Mouse (Mus musculus): ENCODE measurements at regions not wholly inside any gene's neighbourhood (a gene's known extent, or its start where the extent isn't known, plus 50 kb on each side); places are given as distances from the start of the nearest gene placed in this dataset.

GRCm38 (mm10) chr2:169389611-169390010 is 197.9 kb downstream of the Gm11011 start:
- Histone ChIP-seq H3K4me2 (replicated peaks) (no peak overlapping the region), H3K27me3 (no peaks in the 10 kb centered on the region), H3K4me3 (no peak overlapping the region), H3K4me1 (peaks cover 23% of the 10 kb centered on the region), H3K9me3 (no peaks in the 10 kb centered on the region), H3K36me3 (no peaks in the 10 kb centered on the region), H3K9ac (replicated peaks) (no peak overlapping the region), H3K27ac (replicated peaks) (no peak overlapping the region)
- no peak for ATAC-seq (replicated peaks)
- WGBS, result 63% methylated on average over 4 of the region's 4 CpGs

- no peaks in the 10 kb centered on the region for H3K27me3 ChIP-seq
- no peak overlapping the region for H3K9ac ChIP-seq (replicated peaks)
- no peak for ATAC-seq (replicated peaks)
- H3K36me3 ChIP-seq, result no peaks in the 10 kb centered on the region
- WGBS, result 72% methylated on average over 8 of the region's 8 CpGs
- H3K27ac ChIP-seq (replicated peaks), result no peak overlapping the region
- no peaks in the 10 kb centered on the region for H3K9me3 ChIP-seq
- peaks cover 23% of the 10 kb centered on the region for H3K4me1 ChIP-seq
- H3K4me2 ChIP-seq (replicated peaks), result no peak overlapping the region
- no peak overlapping the region for H3K4me3 ChIP-seq
Observed at GRCm38 (mm10) chr2:169388569-169388968, 199.0 kb downstream of the Gm11011 start.

- Histone ChIP-seq H3K4me1 (peaks cover 23% of the 10 kb centered on the region), H3K4me3 (no peak overlapping the region), H3K27me3 (no peaks in the 10 kb centered on the region), H3K4me2 (replicated peaks) (no peak overlapping the region), H3K9me3 (no peaks in the 10 kb centered on the region), H3K27ac (replicated peaks) (no peak overlapping the region), H3K9ac (replicated peaks) (no peak overlapping the region), H3K36me3 (no peaks in the 10 kb centered on the region)
- peak; percentile 60; the same call in 1 of the 2 replicates for ATAC-seq (replicated peaks)
- 25% methylated on average over 23 of the region's 23 CpGs for WGBS
Observed at GRCm38 (mm10) chr2:169387765-169388518, 199.6 kb downstream of the Gm11011 start.

GRCm38 (mm10) chr2:169383701-169384100 is 203.8 kb downstream of the Gm11011 start:
- ATAC-seq (replicated peaks), result no peak
- no peak overlapping the region for H3K4me2 ChIP-seq (replicated peaks)
- no peaks in the 10 kb centered on the region for H3K27me3 ChIP-seq
- H3K4me3 ChIP-seq, result no peak overlapping the region
- H3K27ac ChIP-seq (replicated peaks), result no peak overlapping the region
- H3K9ac ChIP-seq (replicated peaks), result no peak overlapping the region
- no peaks in the 10 kb centered on the region for H3K9me3 ChIP-seq
- no peaks in the 10 kb centered on the region for H3K36me3 ChIP-seq
- H3K4me1 ChIP-seq, result peaks cover 9% of the 10 kb centered on the region
- 92% methylated on average over 3 of the region's 3 CpGs for WGBS

- Histone ChIP-seq H3K4me3 (no peak overlapping the region), H3K36me3 (no peaks in the 10 kb centered on the region), H3K27me3 (no peaks in the 10 kb centered on the region), H3K9me3 (no peaks in the 10 kb centered on the region), H3K4me2 (replicated peaks) (no peak overlapping the region), H3K4me1 (no peaks in the 10 kb centered on the region), H3K27ac (replicated peaks) (no peak overlapping the region), H3K9ac (replicated peaks) (no peak overlapping the region)
- no peak for ATAC-seq (replicated peaks)
- WGBS, result 90% methylated on average over 7 of the region's 7 CpGs
Observed at GRCm38 (mm10) chr2:169373069-169373468, 214.5 kb downstream of the Gm11011 start.

- no peaks in the 10 kb centered on the region for H3K36me3 ChIP-seq
- no peak overlapping the region for H3K9ac ChIP-seq (replicated peaks)
- no peaks in the 10 kb centered on the region for H3K4me1 ChIP-seq
- H3K27me3 ChIP-seq, result no peaks in the 10 kb centered on the region
- no peak overlapping the region for H3K4me2 ChIP-seq (replicated peaks)
- H3K27ac ChIP-seq (replicated peaks), result no peak overlapping the region
- no peaks in the 10 kb centered on the region for H3K9me3 ChIP-seq
- WGBS, result 72% methylated on average over 4 of the region's 4 CpGs
- H3K4me3 ChIP-seq, result no peak overlapping the region
- no peak for ATAC-seq (replicated peaks)
Observed at GRCm38 (mm10) chr2:169365046-169365445, 222.5 kb downstream of the Gm11011 start.

- H3K4me1 ChIP-seq, result no peaks in the 10 kb centered on the region
- H3K9ac ChIP-seq (replicated peaks), result no peak overlapping the region
- 0 out of 2 replicates have a peak, but pooled peaks have one; percentile 53 for ATAC-seq (replicated peaks)
- H3K36me3 ChIP-seq, result no peaks in the 10 kb centered on the region
- H3K27ac ChIP-seq (replicated peaks), result no peak overlapping the region
- no peaks in the 10 kb centered on the region for H3K27me3 ChIP-seq
- H3K4me3 ChIP-seq, result no peak overlapping the region
- WGBS, result 29% methylated on average over 15 of the region's 15 CpGs
- no peaks in the 10 kb centered on the region for H3K9me3 ChIP-seq
- H3K4me2 ChIP-seq (replicated peaks), result peak overlapping the region; percentile 29; the same call in 1 of the 2 replicates
Observed at GRCm38 (mm10) chr2:169360272-169360671, 227.3 kb downstream of the Gm11011 start.

- ATAC-seq (replicated peaks), result no peak
- no peaks in the 10 kb centered on the region for H3K9me3 ChIP-seq
- no peak overlapping the region for H3K27ac ChIP-seq (replicated peaks)
- WGBS, result 32% methylated on average over 10 of the region's 10 CpGs
- no peaks in the 10 kb centered on the region for H3K4me1 ChIP-seq
- no peak overlapping the region for H3K4me2 ChIP-seq (replicated peaks)
- no peak overlapping the region for H3K4me3 ChIP-seq
- H3K27me3 ChIP-seq, result no peaks in the 10 kb centered on the region
- no peaks in the 10 kb centered on the region for H3K36me3 ChIP-seq
- no peak overlapping the region for H3K9ac ChIP-seq (replicated peaks)
Observed at GRCm38 (mm10) chr2:169357400-169357799, 230.1 kb downstream of the Gm11011 start.

- WGBS, result 89% methylated on average over 7 of the region's 7 CpGs
- Histone ChIP-seq H3K4me2 (replicated peaks) (no peak overlapping the region), H3K9ac (replicated peaks) (no peak overlapping the region), H3K36me3 (no peaks in the 10 kb centered on the region), H3K27me3 (no peaks in the 10 kb centered on the region), H3K9me3 (no peaks in the 10 kb centered on the region), H3K27ac (replicated peaks) (no peak overlapping the region), H3K4me3 (no peak overlapping the region), H3K4me1 (no peaks in the 10 kb centered on the region)
- ATAC-seq (replicated peaks), result no peak
Observed at GRCm38 (mm10) chr2:169351547-169351946, 236.0 kb downstream of the Gm11011 start.

- Histone ChIP-seq H3K4me2 (replicated peaks) (no peak overlapping the region), H3K9me3 (no peaks in the 10 kb centered on the region), H3K27ac (replicated peaks) (no peak overlapping the region), H3K27me3 (no peaks in the 10 kb centered on the region), H3K4me1 (no peaks in the 10 kb centered on the region), H3K9ac (replicated peaks) (no peak overlapping the region), H3K36me3 (no peaks in the 10 kb centered on the region), H3K4me3 (no peak overlapping the region)
- ATAC-seq (replicated peaks), result no peak
- WGBS, result 25% methylated on average over 10 of the region's 10 CpGs
Observed at GRCm38 (mm10) chr2:169346107-169346506, 241.4 kb downstream of the Gm11011 start.

- H3K9ac ChIP-seq (replicated peaks), result no peak overlapping the region
- H3K36me3 ChIP-seq, result no peaks in the 10 kb centered on the region
- no peaks in the 10 kb centered on the region for H3K9me3 ChIP-seq
- no peak for ATAC-seq (replicated peaks)
- WGBS, result 75% methylated on average over 5 of the region's 5 CpGs
- H3K4me2 ChIP-seq (replicated peaks), result no peak overlapping the region
- H3K27me3 ChIP-seq, result no peaks in the 10 kb centered on the region
- 0 out of 2 replicates have a peak, but pooled peaks cover 5% of the 10 kb centered on the region for H3K4me1 ChIP-seq
- H3K27ac ChIP-seq (replicated peaks), result no peak overlapping the region
- H3K4me3 ChIP-seq, result no peak overlapping the region
Observed at GRCm38 (mm10) chr2:169319521-169319920, 268.0 kb downstream of the Gm11011 start.

GRCm38 (mm10) chr2:169314396-169314930 is 273.1 kb downstream of the Gm11011 start:
- H3K9ac ChIP-seq (replicated peaks), result no peak overlapping the region
- peaks cover 14% of the 10 kb centered on the region for H3K4me1 ChIP-seq
- H3K9me3 ChIP-seq, result no peaks in the 10 kb centered on the region
- WGBS, result 14% methylated on average over 2 of the region's 2 CpGs
- no peak overlapping the region for H3K4me2 ChIP-seq (replicated peaks)
- H3K4me3 ChIP-seq, result no peak overlapping the region
- H3K36me3 ChIP-seq, result no peaks in the 10 kb centered on the region
- no peaks in the 10 kb centered on the region for H3K27me3 ChIP-seq
- no peak overlapping the region for H3K27ac ChIP-seq (replicated peaks)
- ATAC-seq (replicated peaks), result no peak
